Mouse (Mus musculus) left cerebral cortex, postnatal 10 days (tissue): ENCODE results near the gene Maf. TPM values are rescaled to one million over a fixed set of nuclear protein-coding genes. Genes with fewer than 3 reads are reported as not detected.

ENCODE experiments used
- DNase-seq, 2 experiments: peaks; one replicate each; pipeline ENCODE4 v3.0.0; 2021 to 2022; ENCODE audit warnings: low spot score in 2 of 2, mixed read lengths in 1 of 2; ENCODE audit errors: extremely low spot score in 1 of 2
- intact Hi-C: fragments of 180-260 bp; cut with DNase I; formaldehyde crosslinking; loops from one replicate; pipeline ENCODE4 v1.15.1; 2025
- total RNA-seq, 2 experiments: library from RNA; stranded (reverse); gene quantifications; 2 replicates each; pipeline ENCODE4 v1.2.3; 2021

The Maf gene
- total RNA-seq, 2 experiments from 2014 or later: 27.1 to 31.0 TPM

- peak; percentile 28 to 85 for DNase-seq
- intact Hi-C loops: loop anchor here (5.0 to 10.0 kb wide), 6 partner anchors 462 to 1255 kb away; no protein-coding TSS in a partner anchor
These were observed 498 bp downstream of the Maf start for GRCm38 (mm10) chr8:115706861-115707730.

- intact Hi-C loops: loop anchor here (5.0 to 10.0 kb wide), 6 partner anchors 462 to 1254 kb away; no protein-coding TSS in a partner anchor
- DNase-seq: peak in 1 of 2 experiments; percentile 49
These were observed 1.2 kb downstream of the Maf start for GRCm38 (mm10) chr8:115706411-115706860.

GRCm38 (mm10) chr8:115705591-115706110 is 1.9 kb downstream of the Maf start:
- intact Hi-C loops: loop anchor here (5.0 to 10.0 kb wide), 6 partner anchors 461 to 1253 kb away; no protein-coding TSS in a partner anchor
- peak in 1 of 2 experiments; percentile 70 for DNase-seq

- intact Hi-C loops: loop anchor here (10.0 kb wide), 3 partner anchors 458 to 662 kb away; no protein-coding TSS in a partner anchor
These were observed 4.5 kb downstream of the Maf start for GRCm38 (mm10) chr8:115703056-115703455.

GRCm38 (mm10) chr8:115701001-115701400 is 6.6 kb downstream of the Maf start:
- DNase-seq: no peak
- intact Hi-C loops: loop anchor here (10.0 kb wide), 3 partner anchors 456 to 664 kb away; no protein-coding TSS in a partner anchor

More at GRCm38 (mm10) chr8:115703056-115703455, 4.5 kb downstream of the Maf start:
- DNase-seq: no peak

- intact Hi-C loops: no loop called here
- no peak for DNase-seq
These were observed 8.4 kb downstream of the Maf start for GRCm38 (mm10) chr8:115699151-115699550.

GRCm38 (mm10) chr8:115697410-115697809 is 10.2 kb downstream of the Maf start:
- intact Hi-C loops: no loop called here
- DNase-seq: no peak

GRCm38 (mm10) chr8:115696661-115697060 is 10.9 kb downstream of the Maf start:
- DNase-seq: no peak
- intact Hi-C loops: no loop called here

GRCm38 (mm10) chr8:115687349-115687748 is 20.2 kb downstream of the Maf start:
- DNase-seq: no peak
- intact Hi-C loops: no loop called here

- intact Hi-C loops: no loop called here
These were observed 24.3 kb downstream of the Maf start for GRCm38 (mm10) chr8:115683309-115683708.

GRCm38 (mm10) chr8:115679539-115679938 is 28.1 kb downstream of the Maf start:
- intact Hi-C loops: no loop called here
- DNase-seq: no peak

More at GRCm38 (mm10) chr8:115683309-115683708, 24.3 kb downstream of the Maf start:
- DNase-seq: no peak

- DNase-seq: no peak
- intact Hi-C loops: no loop called here
These were observed 42.7 kb downstream of the Maf start for GRCm38 (mm10) chr8:115664866-115665265.

- DNase-seq: peak; percentile 19 to 43
- intact Hi-C loops: no loop called here
These were observed 57.5 kb downstream of the Maf start for GRCm38 (mm10) chr8:115650110-115650521.

- intact Hi-C loops: no loop called here
- DNase-seq: no peak
These were observed 62.5 kb downstream of the Maf start for GRCm38 (mm10) chr8:115645139-115645538.

- intact Hi-C loops: no loop called here
- no peak for DNase-seq
These were observed 65.7 kb downstream of the Maf start for GRCm38 (mm10) chr8:115641936-115642335.

- DNase-seq: no peak
- intact Hi-C loops: no loop called here
These were observed 67.6 kb downstream of the Maf start for GRCm38 (mm10) chr8:115639951-115640350.

GRCm38 (mm10) chr8:115636751-115637150 is 70.8 kb downstream of the Maf start:
- intact Hi-C loops: no loop called here
- no peak for DNase-seq
